8 mouse cellular contexts compared by ENCODE assay signal in genomic region chr10:80084817-80085487, GRCm38 (mm10). TPM values are rescaled to one million over a fixed set of nuclear protein-coding genes. Genes with fewer than 3 reads are reported as not detected.
A peak's percentile ranks its signal among the peaks of the same experiment; 100 is the strongest.
DNase-seq lines count a peak whose midpoint lies in the region; ATAC-seq and TF ChIP-seq lines count a peak whose summit lies in the region.

No protein-coding gene starts in this region.

- peaks cover 17% of the 10 kb centered on the region for H3K4me1 ChIP-seq in heart, postnatal 0 days (ENCODE audit: control insufficient read depth, insufficient read depth)
- H3K4me1 ChIP-seq in hindbrain, embryonic 11.5 days (replicated peaks; ENCODE audit: control insufficient read depth, insufficient read depth, low read length), result no peaks in the 10 kb centered on the region

- 14% methylated on average over 9 of the region's 9 CpGs for WGBS in heart, postnatal 0 days
- 92% methylated on average over 9 of the region's 9 CpGs for WGBS in hindbrain, embryonic 11.5 days

- H3K4me3 ChIP-seq in heart, postnatal 0 days (ENCODE audit: low read depth, low read length), result no peak overlapping the region
- no peak overlapping the region for H3K4me3 ChIP-seq in hindbrain, embryonic 11.5 days (ENCODE audit: low read depth, low read length)

- no peak for TF ChIP-seq EP300 in heart, postnatal 0 days (IDR thresholded peaks at IDR 0.05; ENCODE audit: low read depth)

- peak overlapping the region; percentile 40 for H3K27ac ChIP-seq in heart, postnatal 0 days (ENCODE audit: low read depth)
- no peak overlapping the region for H3K27ac ChIP-seq in hindbrain, embryonic 11.5 days (ENCODE audit: low read depth, low read length)

- peak; percentile 50 for DNase-seq in heart, adult 8-10 months (ENCODE audit: low spot score)
- no peak for DNase-seq in heart, adult 9 months (ENCODE audit: low spot score in 2 of 2)
- peak; percentile 59 for DNase-seq in cerebellum, adult 9-10 months
- peak; percentile 80 for DNase-seq in heart, postnatal 0 days (ENCODE audit: low spot score)
- peak; percentile 87 for DNase-seq in lung, postnatal 10 days
- no peak for DNase-seq in hindbrain, embryonic 11.5 days (ENCODE audit: low spot score)
- no peak for DNase-seq in layer of hippocampus, adult 8-10 months (ENCODE audit: low spot score in 2 of 2)
- no peak for DNase-seq in spleen, adult 12 weeks (ENCODE audit: low spot score)

- ATAC-seq in heart, postnatal 0 days (ENCODE audit: insufficient read depth, low read depth), result peak; percentile 69
- ATAC-seq in hindbrain, embryonic 11.5 days (ENCODE audit: low FRiP score), result no peak

- H3K9me3 ChIP-seq in heart, postnatal 0 days (replicated peaks; ENCODE audit: control insufficient read depth, low read length), result no peaks in the 10 kb centered on the region
- H3K9me3 ChIP-seq in hindbrain, embryonic 11.5 days (ENCODE audit: control insufficient read depth, low read length), result no peaks in the 10 kb centered on the region

- H3K27me3 ChIP-seq in heart, postnatal 0 days (ENCODE audit: control insufficient read depth, insufficient read depth, low read length), result no peaks in the 10 kb centered on the region
- no peaks in the 10 kb centered on the region for H3K27me3 ChIP-seq in hindbrain, embryonic 11.5 days (ENCODE audit: control insufficient read depth, insufficient read depth, low read length)

- peaks cover 32% of the 10 kb centered on the region for H3K36me3 ChIP-seq in heart, postnatal 0 days (replicated peaks; ENCODE audit: control insufficient read depth, insufficient read depth, low read length)
- H3K36me3 ChIP-seq in hindbrain, embryonic 11.5 days (ENCODE audit: control insufficient read depth, insufficient read depth, low read length), result no peaks in the 10 kb centered on the region; the same call in 1 of the 2 replicates

- TF ChIP-seq CTCF in heart, postnatal 0 days (IDR thresholded peaks at IDR 0.05; ENCODE audit: low read depth), result no peak

- H3K4me2 ChIP-seq in heart, postnatal 0 days (ENCODE audit: low read depth, low read length), result peak overlapping the region; percentile 28
- no peak overlapping the region for H3K4me2 ChIP-seq in hindbrain, embryonic 11.5 days (replicated peaks; ENCODE audit: low read depth, low read length)

- no peak overlapping the region for H3K9ac ChIP-seq in heart, postnatal 0 days (replicated peaks; ENCODE audit: low read depth, low read length)
- H3K9ac ChIP-seq in hindbrain, embryonic 11.5 days (ENCODE audit: low read depth, low read length), result no peak overlapping the region

RNA-seq across cellular contexts. Expression of gene Sbno2, which starts 20.4 kb away (rescaled TPM):
- total RNA-seq in heart, adult 8-10 months (2022), result 10 to 100 TPM in 3 of 4 experiments, 1 to 10 TPM in 1; 9.5 to 12.0 (median 11.1) TPM
- 21.1 and 22.0 TPM in 2 replicates for total RNA-seq in heart, postnatal 0 days (2014; rRNA removed; ENCODE audit: low replicate concordance)
- 5.9 and 6.3 TPM in 2 replicates for polyA plus RNA-seq in heart, postnatal 0 days (2015; fragmentation: Nextera tagmentation; extraction: Ambion mirVana)
- 8.0 and 9.5 TPM in 2 replicates for polyA plus RNA-seq in hindbrain, embryonic 11.5 days (2014; fragmentation: Nextera tagmentation; extraction: Ambion mirVana)
- 10 to 100 TPM; 19.9 to 52.8 (median 29.8) TPM for total RNA-seq in layer of hippocampus, adult 8-10 months (2022)

RNA-seq across cellular contexts. Expression of gene Stk11, which starts 30.7 kb away (rescaled TPM):
- 100 to 1,000 TPM; 148 to 176 (median 153) TPM for total RNA-seq in heart, adult 8-10 months (2022)
- total RNA-seq in heart, postnatal 0 days (2014; rRNA removed; ENCODE audit: low replicate concordance), result 40.3 and 57.4 TPM in 2 replicates
- 10.6 and 10.8 TPM in 2 replicates for polyA plus RNA-seq in heart, postnatal 0 days (2015; fragmentation: Nextera tagmentation; extraction: Ambion mirVana)
- 21.3 and 26.8 TPM in 2 replicates for polyA plus RNA-seq in hindbrain, embryonic 11.5 days (2014; fragmentation: Nextera tagmentation; extraction: Ambion mirVana)
- 100 to 1,000 TPM in 1 of 4 experiments, 10 to 100 TPM in 3; 94.2 to 111 (median 96.5) TPM for total RNA-seq in layer of hippocampus, adult 8-10 months (2022)

RNA-seq across cellular contexts. Expression of gene Gpx4, which starts 38.0 kb away (rescaled TPM):
- 1,000 to 10,000 TPM; 1,048 to 1,125 (median 1,067) TPM for total RNA-seq in heart, adult 8-10 months (2022)
- total RNA-seq in heart, postnatal 0 days (2014; rRNA removed; ENCODE audit: low replicate concordance), result 490 and 500 TPM in 2 replicates
- 874 and 900 TPM in 2 replicates for polyA plus RNA-seq in heart, postnatal 0 days (2015; fragmentation: Nextera tagmentation; extraction: Ambion mirVana)
- 543 and 552 TPM in 2 replicates for polyA plus RNA-seq in hindbrain, embryonic 11.5 days (2014; fragmentation: Nextera tagmentation; extraction: Ambion mirVana)
- 100 to 1,000 TPM; 433 to 528 (median 468) TPM for total RNA-seq in layer of hippocampus, adult 8-10 months (2022)

RNA-seq across cellular contexts. Expression of gene Polr2e, which starts 45.4 kb away (rescaled TPM):
- 100 to 1,000 TPM in 2 of 4 experiments, 10 to 100 TPM in 2; 91.7 to 106 (median 100) TPM for total RNA-seq in heart, adult 8-10 months (2022)
- 70.6 and 106 TPM in 2 replicates for total RNA-seq in heart, postnatal 0 days (2014; rRNA removed; ENCODE audit: low replicate concordance)
- polyA plus RNA-seq in heart, postnatal 0 days (2015; fragmentation: Nextera tagmentation; extraction: Ambion mirVana), result 120 and 123 TPM in 2 replicates
- 215 and 222 TPM in 2 replicates for polyA plus RNA-seq in hindbrain, embryonic 11.5 days (2014; fragmentation: Nextera tagmentation; extraction: Ambion mirVana)
- total RNA-seq in layer of hippocampus, adult 8-10 months (2022), result 10 to 100 TPM; 64.2 to 86.7 (median 75.4) TPM

RNA-seq across cellular contexts. Expression of gene Atp5d, which starts 53.5 kb away (rescaled TPM):
- total RNA-seq in heart, adult 8-10 months (2022), result 1,000 to 10,000 TPM; 1,050 to 1,135 (median 1,101) TPM
- total RNA-seq in heart, postnatal 0 days (2014; rRNA removed; ENCODE audit: low replicate concordance), result 970 and 972 TPM in 2 replicates
- 1,858 and 1,876 TPM in 2 replicates for polyA plus RNA-seq in heart, postnatal 0 days (2015; fragmentation: Nextera tagmentation; extraction: Ambion mirVana)
- 364 and 371 TPM in 2 replicates for polyA plus RNA-seq in hindbrain, embryonic 11.5 days (2014; fragmentation: Nextera tagmentation; extraction: Ambion mirVana)
- total RNA-seq in layer of hippocampus, adult 8-10 months (2022), result 100 to 1,000 TPM; 315 to 328 (median 323) TPM

Comparison
In these comparisons a context has a peak if more than half of its experiments do, and no peak if none do; other contexts are left out.
1. DNase-seq: peak in heart, adult 8-10 months (single experiment), cerebellum, adult 9-10 months (single experiment), heart, postnatal 0 days (single experiment) and lung, postnatal 10 days (single experiment); none in heart, adult 9 months (0 of 2), hindbrain, embryonic 11.5 days (single experiment), layer of hippocampus, adult 8-10 months (0 of 2) and spleen, adult 12 weeks (single experiment).